Mouse (Mus musculus) heart, postnatal 0 days (tissue): ENCODE results near the gene Slc7a12. TPM values are rescaled to one million over a fixed set of nuclear protein-coding genes. Genes with fewer than 3 reads are reported as not detected.

Experiments
- ATAC-seq: fragments of 200-750 bp; cut with Nextera tagmentation; 2 replicates; pipeline ENCODE4 v1.8.0; 2017; ENCODE audit warnings: low read depth, moderate number of reproducible peaks, moderate library complexity; ENCODE audit not compliant: insufficient read depth
- DNase-seq: peaks from one replicate; pipeline ENCODE4 v3.0.0-alpha.2; 2016; ENCODE audit warnings: low spot score
- H3K27ac ChIP-seq: fragments of 300-500 bp; sonication (generic); 2 replicates; pipeline ENCODE4 v1.5.1; 2014; ENCODE audit warnings: low read depth, mild to moderate bottlenecking
- H3K27me3 ChIP-seq: fragments of 300-500 bp; sonication (generic); 2 replicates; pipeline ENCODE4 v1.6.1; 2014; ENCODE audit warnings: low read length, mixed read lengths; ENCODE audit not compliant: control insufficient read depth, insufficient read depth
- H3K36me3 ChIP-seq: fragments of 300-500 bp; sonication (generic); replicated peaks from 2 replicates; pipeline ENCODE4 v1.6.1; 2014; ENCODE audit warnings: low read length, mixed read lengths; ENCODE audit not compliant: control insufficient read depth, insufficient read depth
- H3K4me1 ChIP-seq: fragments of 300-500 bp; sonication (generic); 2 replicates; pipeline ENCODE4 v1.6.1; 2014; ENCODE audit warnings: antibody characterized with exemption; ENCODE audit not compliant: control insufficient read depth, insufficient read depth
- H3K4me2 ChIP-seq: fragments of 300-500 bp; sonication (generic); 2 replicates; pipeline ENCODE4 v1.6.1; 2014; ENCODE audit warnings: low read depth, mild to moderate bottlenecking, low read length, moderate library complexity
- H3K4me3 ChIP-seq: fragments of 300-500 bp; sonication (generic); 2 replicates; pipeline ENCODE4 v1.5.1; 2014; ENCODE audit warnings: low read depth, low read length
- H3K9ac ChIP-seq: fragments of 300-500 bp; sonication (generic); replicated peaks from 2 replicates; pipeline ENCODE4 v1.6.1; 2014; ENCODE audit warnings: low read depth, low read length, mixed read lengths
- H3K9me3 ChIP-seq: fragments of 300-500 bp; sonication (generic); replicated peaks from 2 replicates; pipeline ENCODE4 v1.6.1; 2016; ENCODE audit warnings: low read length; ENCODE audit not compliant: control insufficient read depth
- CTCF ChIP-seq: IDR thresholded peaks from 2 replicates; pipeline ENCODE4 v1.5.1; 2016; ENCODE audit warnings: antibody characterized with exemption, control low read depth, low read depth
- EP300 ChIP-seq: IDR thresholded peaks from 2 replicates; pipeline ENCODE4 v1.6.1; 2016; ENCODE audit warnings: antibody characterized with exemption, low read depth
- WGBS: fragments of 180-500 bp; shearing (Covaris S2); extraction: QIAGEN DNeasy Blood & Tissue Kit; methylation state at CpG from one replicate; pipeline ENCODE4 v1.1.7; 2014; 5-methylcytosine and 5-hydroxymethylcytosine counted together
- polyA plus RNA-seq: library from polyadenylated mRNA; unstranded; fragments of >200 nt; fragmentation: Nextera tagmentation; extraction: Ambion mirVana; gene quantifications from 2 replicates; pipeline ENCODE4 v1.2.1, GENCODE M21; 2015
- total RNA-seq: library from RNA; depleted of rRNA; stranded (reverse); fragments of >200 nt; gene quantifications from 2 replicates; pipeline ENCODE4 v1.2.3, GENCODE M21; 2014; ENCODE audit warnings: low replicate concordance; rRNA removed

Slc7a12 gene
- total RNA-seq = not detected in 2 replicates
- not detected in 2 replicates for polyA plus RNA-seq

DNA sequence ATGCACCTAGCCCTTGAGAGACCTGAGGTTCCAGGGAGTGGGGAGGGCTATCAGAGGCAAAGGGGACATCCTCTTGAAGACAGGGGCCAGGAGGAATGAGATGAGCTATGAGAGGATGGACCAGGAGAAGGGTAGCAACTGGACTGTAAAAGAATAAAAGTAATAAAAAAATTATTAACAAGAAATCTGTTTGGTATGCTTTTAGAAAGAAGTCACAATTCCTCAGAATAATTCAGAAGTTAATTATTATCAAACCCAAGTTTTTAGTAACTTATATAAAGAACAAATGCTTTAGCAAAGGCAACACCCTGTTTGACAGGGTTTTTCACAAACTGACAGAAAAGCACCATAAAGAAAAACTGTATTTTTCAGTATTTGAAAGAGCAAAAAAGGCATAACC, at the start of gene Slc7a12:
Gene Slc7a12 (plus strand): TSS at position 301 of the 400 bp plus-strand sequence.
- Histone ChIP-seq H3K27ac (no peak within 1 kb of the TSS), H3K36me3 (no peaks in the 10 kb centered on the region), H3K4me3 (no peak within 1 kb of the TSS), H3K9ac (no peak within 1 kb of the TSS), H3K9me3 (no peaks in the 10 kb centered on the region), H3K27me3 (no peaks in the 10 kb centered on the region), H3K4me1 (no peaks in the 10 kb centered on the region), H3K4me2 (no peak within 1 kb of the TSS)
- DNase-seq = no peak
- ATAC-seq = no peak
- TF ChIP-seq EP300 (no peak), CTCF (no peak)

GRCm38 (mm10) chr3:14432381-14432780, 48.1 kb upstream of the Slc7a12 start:
- 65% methylated on average over 1 of the region's 1 CpGs for WGBS
- H3K4me2 ChIP-seq = no peak overlapping the region
- H3K4me1 ChIP-seq = no peaks in the 10 kb centered on the region
- H3K4me3 ChIP-seq = no peak overlapping the region
- no peaks in the 10 kb centered on the region for H3K9me3 ChIP-seq
- H3K27me3 ChIP-seq = no peaks in the 10 kb centered on the region
- ATAC-seq (no peak), DNase-seq (no peak)
- no peaks in the 10 kb centered on the region for H3K36me3 ChIP-seq
- TF ChIP-seq EP300 (no peak), CTCF (no peak)
- no peak overlapping the region for H3K27ac ChIP-seq
- H3K9ac ChIP-seq = no peak overlapping the region

- H3K27me3 ChIP-seq = no peaks in the 10 kb centered on the region
- DNase-seq (no peak), ATAC-seq (no peak)
- no peak overlapping the region for H3K4me3 ChIP-seq
- H3K4me1 ChIP-seq = no peaks in the 10 kb centered on the region
- H3K27ac ChIP-seq = no peak overlapping the region
- no peak overlapping the region for H3K4me2 ChIP-seq
- no peak overlapping the region for H3K9ac ChIP-seq
- H3K9me3 ChIP-seq = no peaks in the 10 kb centered on the region
- no peaks in the 10 kb centered on the region for H3K36me3 ChIP-seq
- TF ChIP-seq EP300 = no peak
- TF ChIP-seq CTCF = no peak
- WGBS = 73% methylated on average over 4 of the region's 4 CpGs
These were observed 34.5 kb upstream of the Slc7a12 start for GRCm38 (mm10) chr3:14446015-14446414.

GRCm38 (mm10) chr3:14446691-14447090, 33.8 kb upstream of the Slc7a12 start:
- no peaks in the 10 kb centered on the region for H3K27me3 ChIP-seq
- H3K4me3 ChIP-seq = no peak overlapping the region
- no peak for ATAC-seq
- DNase-seq = no peak
- no peak overlapping the region for H3K27ac ChIP-seq
- TF ChIP-seq CTCF (no peak), EP300 (no peak)
- H3K9ac ChIP-seq = no peak overlapping the region
- 79% methylated on average over 4 of the region's 4 CpGs for WGBS
- H3K4me2 ChIP-seq = no peak overlapping the region
- no peaks in the 10 kb centered on the region for H3K36me3 ChIP-seq
- no peaks in the 10 kb centered on the region for H3K9me3 ChIP-seq
- H3K4me1 ChIP-seq = no peaks in the 10 kb centered on the region

Other genes starting within 250 kb of the Slc7a12 start
- gene 1810022K09Rik, start 130.6 kb downstream of the Slc7a12 start, total RNA-seq = 27.5 and 34.8 TPM in 2 replicates
- gene 1810022K09Rik, start 130.6 kb downstream of the Slc7a12 start, polyA plus RNA-seq = 364 and 369 TPM in 2 replicates
- gene Car13, start 161.0 kb downstream of the Slc7a12 start, total RNA-seq = 2.0 and 6.2 TPM in 2 replicates
- gene Car13, start 161.0 kb downstream of the Slc7a12 start, polyA plus RNA-seq = 0.93 and 1.2 TPM in 2 replicates